Mouse (Mus musculus): Measurements from ENCODE around the gene 4922502D21Rik. TPM values are rescaled to one million over a fixed set of nuclear protein-coding genes. Genes with fewer than 3 reads are reported as not detected.
A peak's percentile ranks its signal among the peaks of the same experiment; 100 is the strongest.

The 4922502D21Rik gene
- polyA plus RNA-seq (2015; fragmentation: Nextera tagmentation; extraction: Ambion mirVana), result not detected in 2 replicates

DNA sequence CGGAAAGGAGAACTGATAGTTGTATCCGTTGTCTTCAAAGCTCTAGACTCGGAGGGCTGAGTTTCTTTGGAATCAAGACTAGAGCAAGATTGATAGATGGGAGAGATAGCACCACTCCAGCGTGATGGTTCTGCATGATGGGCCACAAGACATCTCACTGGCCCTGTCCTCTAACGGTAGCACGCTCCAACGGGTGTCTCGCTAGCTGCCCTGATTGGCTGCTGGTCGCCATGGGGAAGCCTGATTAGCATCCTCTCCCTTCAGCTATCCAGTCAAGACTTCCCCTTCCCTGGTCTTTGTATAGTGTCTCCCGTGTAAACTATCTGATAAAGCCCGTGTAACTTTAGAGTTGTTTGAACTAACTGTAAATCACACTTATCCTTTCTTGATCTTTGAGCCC, at the start of gene 4922502D21Rik:
TSS of gene 4922502D21Rik (minus strand) at position 187 of the 400 bp plus-strand sequence.
- H3K27me3 ChIP-seq, result no peaks in the 10 kb centered on the region
- H3K4me3 ChIP-seq, result no peak within 1 kb of the TSS
- no peaks in the 10 kb centered on the region for H3K4me1 ChIP-seq
- H3K9ac ChIP-seq, result no peak within 1 kb of the TSS
- H3K4me2 ChIP-seq (replicated peaks), result no peak within 1 kb of the TSS
- no peaks in the 10 kb centered on the region for H3K36me3 ChIP-seq
- H3K27ac ChIP-seq, result no peak within 1 kb of the TSS
- no peak for ATAC-seq (ENCODE audit: low FRiP score, low read depth)
- no peaks in the 10 kb centered on the region for H3K9me3 ChIP-seq
- WGBS, result 62% methylated on average over 11 of the region's 11 CpGs

DNA sequence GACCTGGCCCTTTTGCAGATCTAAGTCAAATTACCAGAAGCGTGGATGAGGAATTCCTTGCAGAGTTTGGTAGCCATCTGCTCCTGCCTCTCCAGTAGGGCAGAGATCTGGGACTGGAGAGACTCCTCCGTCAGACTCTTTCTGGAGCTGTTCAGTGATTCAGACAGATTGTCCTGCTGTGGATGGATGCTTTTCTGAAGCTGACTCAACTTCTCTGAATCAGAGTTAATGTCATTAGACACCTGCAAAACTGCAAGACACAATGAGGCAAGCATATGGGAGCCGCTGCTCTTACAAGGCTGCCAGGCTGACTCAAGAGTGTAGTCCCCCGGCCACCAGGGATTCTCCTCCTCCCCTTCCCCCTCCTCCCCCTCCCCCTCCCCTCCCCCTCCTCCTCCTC, 48.9 kb upstream of the 4922502D21Rik start:
- no peak overlapping the region for H3K4me2 ChIP-seq (replicated peaks)
- H3K4me3 ChIP-seq, result no peak overlapping the region
- H3K27me3 ChIP-seq, result no peaks in the 10 kb centered on the region
- WGBS, result 64% methylated on average over 4 of the region's 4 CpGs
- no peaks in the 10 kb centered on the region for H3K36me3 ChIP-seq
- ATAC-seq (ENCODE audit: low FRiP score, low read depth), result no peak
- H3K9ac ChIP-seq, result no peak overlapping the region
- H3K4me1 ChIP-seq, result no peaks in the 10 kb centered on the region
- no peaks in the 10 kb centered on the region; the same call in 1 of the 2 replicates for H3K9me3 ChIP-seq
- H3K27ac ChIP-seq, result no peak overlapping the region

DNA sequence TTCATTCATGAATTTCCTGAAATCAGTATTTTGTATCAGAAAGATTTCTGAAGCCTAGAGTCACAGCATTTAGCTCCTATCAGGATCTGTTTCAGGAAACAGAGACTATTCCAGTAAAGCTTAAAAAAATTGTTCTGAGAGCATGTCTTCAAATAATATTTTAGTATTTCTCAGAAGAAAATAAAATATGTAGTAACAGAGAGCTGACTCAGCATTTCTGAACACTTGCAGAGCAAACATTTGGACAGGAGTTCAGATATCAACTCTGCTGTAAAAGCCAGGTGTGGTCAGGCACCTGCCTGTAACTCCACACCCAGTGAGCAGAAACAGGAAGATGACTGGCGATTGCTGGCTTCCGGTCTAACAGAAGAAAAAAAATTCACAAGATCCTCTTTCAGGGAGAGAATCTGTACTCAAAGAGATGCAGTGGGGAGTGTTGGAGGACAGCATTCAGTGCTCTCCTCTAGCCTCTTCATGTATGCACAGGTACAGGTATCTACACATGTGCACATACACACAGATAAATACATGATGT, 43.4 kb upstream of the 4922502D21Rik start:
- no peak overlapping the region for H3K4me3 ChIP-seq
- 81% methylated on average over 2 of the region's 2 CpGs for WGBS

DNA sequence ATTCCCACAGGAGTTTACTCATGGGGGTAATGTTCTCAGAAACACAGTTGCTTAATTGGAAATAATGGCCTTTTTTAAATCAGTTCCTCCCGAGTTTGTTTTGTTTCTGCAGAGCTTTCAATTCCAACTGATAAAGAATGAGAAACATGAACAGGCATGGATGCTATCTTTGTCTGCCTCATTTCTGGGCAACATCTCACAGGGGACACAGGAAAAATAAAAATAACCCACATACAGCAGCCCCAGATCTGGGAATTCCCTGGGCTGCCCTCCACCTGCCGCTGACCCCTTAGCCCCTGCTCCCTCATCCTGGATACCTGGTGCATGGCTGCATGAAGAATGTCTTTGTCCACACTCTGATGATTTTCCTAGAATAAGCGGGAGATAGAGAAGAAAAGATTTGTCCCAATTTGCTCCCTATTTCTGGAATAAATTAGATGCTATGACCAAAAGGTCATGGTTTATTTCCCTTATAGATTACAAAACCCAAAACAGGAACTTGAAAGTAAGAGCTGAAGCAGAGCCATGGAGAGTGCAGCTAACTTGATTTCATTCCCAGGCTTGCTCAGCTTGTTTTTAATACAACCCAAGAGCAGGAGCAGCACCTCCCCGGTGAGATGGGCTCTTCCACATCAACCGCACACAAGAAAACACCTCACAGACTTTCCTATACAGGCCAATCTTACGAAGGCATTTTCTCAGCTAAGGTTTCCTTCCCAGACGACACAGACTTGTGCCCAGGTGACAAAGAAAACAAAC, 38.0 kb upstream of the 4922502D21Rik start:
- no peak overlapping the region for H3K27ac ChIP-seq

More for the DNA sequence above, 43.4 kb upstream of the 4922502D21Rik start:
- no peaks in the 10 kb centered on the region for H3K4me1 ChIP-seq
- H3K9me3 ChIP-seq, result no peaks in the 10 kb centered on the region; the same call in 1 of the 2 replicates
- H3K27me3 ChIP-seq, result no peaks in the 10 kb centered on the region
- no peak for ATAC-seq (ENCODE audit: low FRiP score, low read depth)
- H3K9ac ChIP-seq, result no peak overlapping the region
- H3K4me2 ChIP-seq (replicated peaks), result no peak overlapping the region
- no peak overlapping the region for H3K27ac ChIP-seq
- no peaks in the 10 kb centered on the region for H3K36me3 ChIP-seq

DNA sequence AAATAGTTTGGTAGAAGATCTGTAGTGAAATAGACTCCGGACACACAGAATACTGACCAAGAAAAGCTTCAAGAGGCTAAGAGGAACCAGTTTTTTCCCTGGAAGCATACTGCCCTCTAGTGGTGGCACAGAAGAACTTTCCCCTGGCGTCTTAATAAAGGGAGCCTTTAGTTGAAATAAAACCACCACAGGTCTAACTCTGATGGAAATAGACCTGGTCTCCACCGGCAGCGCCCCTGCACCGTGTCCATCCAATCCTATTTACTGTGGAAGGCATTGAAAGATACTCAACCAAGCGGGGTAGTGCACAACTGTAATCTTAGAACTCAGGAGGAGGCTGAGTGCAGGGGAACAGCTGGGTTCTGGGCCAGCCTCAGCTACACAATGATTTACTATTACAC, 34.4 kb upstream of the 4922502D21Rik start:
- WGBS, result 20% methylated on average over 6 of the region's 6 CpGs
- H3K4me2 ChIP-seq (replicated peaks), result no peak overlapping the region
- peak; percentile 40; the same call in 1 of the 2 replicates for ATAC-seq (ENCODE audit: low FRiP score, low read depth)

More for the DNA sequence above, 38.0 kb upstream of the 4922502D21Rik start:
- WGBS, result 67% methylated on average over 7 of the region's 7 CpGs
- Histone ChIP-seq H3K9me3 (no peaks in the 10 kb centered on the region), H3K36me3 (no peaks in the 10 kb centered on the region), H3K27me3 (no peaks in the 10 kb centered on the region), H3K9ac (no peak overlapping the region), H3K4me3 (no peak overlapping the region), H3K4me2 (replicated peaks) (no peak overlapping the region), H3K4me1 (no peaks in the 10 kb centered on the region)
- ATAC-seq (ENCODE audit: low FRiP score, low read depth), result no peak

DNA sequence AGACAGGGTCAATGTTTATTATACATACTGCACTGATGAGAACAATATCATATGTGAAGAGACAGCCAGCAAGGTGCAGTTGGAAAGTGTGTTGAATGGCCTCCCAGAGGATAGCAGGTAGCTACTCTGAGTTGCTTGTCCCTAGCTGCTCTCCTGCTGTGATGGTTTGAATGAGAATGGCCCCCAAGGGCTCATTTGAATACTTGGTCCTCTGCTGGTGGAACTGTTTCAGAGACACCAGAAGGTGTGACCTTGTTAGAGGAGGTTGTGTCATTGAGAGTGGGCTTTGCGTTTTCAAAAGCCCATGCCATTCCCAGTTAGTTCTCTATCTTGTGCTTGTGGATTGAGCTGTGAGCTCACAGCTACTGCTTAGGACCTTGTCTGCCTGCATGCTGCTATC, 32.3 kb upstream of the 4922502D21Rik start:
- H3K9ac ChIP-seq, result no peak overlapping the region
- H3K27ac ChIP-seq, result no peak overlapping the region
- no peaks in the 10 kb centered on the region for H3K9me3 ChIP-seq
- H3K4me2 ChIP-seq (replicated peaks), result no peak overlapping the region
- no peak for ATAC-seq (ENCODE audit: low FRiP score, low read depth)
- H3K27me3 ChIP-seq, result no peaks in the 10 kb centered on the region
- no peaks in the 10 kb centered on the region for H3K36me3 ChIP-seq
- WGBS, result 29% methylated on average over 1 of the region's 1 CpGs
- no peak overlapping the region for H3K4me3 ChIP-seq
- no peaks in the 10 kb centered on the region for H3K4me1 ChIP-seq

More for the DNA sequence above, 34.4 kb upstream of the 4922502D21Rik start:
- Histone ChIP-seq H3K36me3 (no peaks in the 10 kb centered on the region), H3K4me1 (no peaks in the 10 kb centered on the region), H3K4me3 (no peak overlapping the region), H3K9me3 (no peaks in the 10 kb centered on the region), H3K27me3 (no peaks in the 10 kb centered on the region), H3K27ac (no peak overlapping the region), H3K9ac (no peak overlapping the region)

DNA sequence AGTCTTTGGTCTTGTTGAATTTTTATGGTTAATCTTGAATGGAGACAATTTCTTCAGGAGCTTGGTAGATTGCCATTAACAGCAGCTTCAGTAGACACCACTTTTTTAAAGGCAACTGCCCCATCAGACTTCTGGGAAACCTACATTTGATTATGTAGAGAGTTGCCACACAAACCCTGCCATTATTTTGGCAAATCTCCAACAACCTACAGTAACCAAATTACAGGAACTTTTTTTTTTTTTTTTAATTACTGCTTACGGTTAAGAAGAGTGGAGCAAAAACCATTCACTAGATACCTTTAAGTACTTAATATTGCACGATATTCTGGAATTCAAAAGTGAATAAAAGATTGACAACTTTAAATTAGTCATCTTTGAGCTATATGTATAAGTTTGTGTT, 27.9 kb upstream of the 4922502D21Rik start:
- no peak overlapping the region for H3K4me2 ChIP-seq (replicated peaks)
- H3K27me3 ChIP-seq, result no peaks in the 10 kb centered on the region
- no peak overlapping the region for H3K4me3 ChIP-seq
- 87% methylated on average over 2 of the region's 2 CpGs for WGBS
- H3K9ac ChIP-seq, result no peak overlapping the region
- H3K9me3 ChIP-seq, result no peaks in the 10 kb centered on the region
- no peak overlapping the region for H3K27ac ChIP-seq
- no peak for ATAC-seq (ENCODE audit: low FRiP score, low read depth)
- H3K36me3 ChIP-seq, result no peaks in the 10 kb centered on the region
- H3K4me1 ChIP-seq, result no peaks in the 10 kb centered on the region

DNA sequence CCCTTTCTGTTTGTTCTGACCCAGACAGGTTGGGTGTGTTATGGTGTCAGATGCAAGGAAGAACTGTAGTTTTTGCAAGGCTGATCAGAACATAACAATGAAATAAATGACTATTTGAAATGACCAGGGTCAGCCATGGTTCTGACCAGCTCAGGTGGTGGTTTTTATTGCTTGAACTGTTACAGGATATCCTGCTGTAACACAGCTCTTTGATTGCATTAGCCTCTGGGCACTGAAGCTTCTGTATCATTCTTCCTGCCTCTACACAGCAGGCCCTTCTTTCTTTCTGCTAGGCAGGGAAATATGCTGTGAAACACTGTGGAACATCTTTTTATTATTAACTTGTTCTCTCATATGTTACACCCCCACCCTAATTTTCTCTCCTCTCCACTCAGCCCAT, 24.8 kb upstream of the 4922502D21Rik start:
- Histone ChIP-seq H3K27ac (no peak overlapping the region), H3K4me3 (no peak overlapping the region), H3K9me3 (no peaks in the 10 kb centered on the region), H3K4me1 (no peaks in the 10 kb centered on the region), H3K9ac (no peak overlapping the region), H3K4me2 (replicated peaks) (no peak overlapping the region), H3K36me3 (no peaks in the 10 kb centered on the region), H3K27me3 (no peaks in the 10 kb centered on the region)
- no peak for ATAC-seq (ENCODE audit: low FRiP score, low read depth)

DNA sequence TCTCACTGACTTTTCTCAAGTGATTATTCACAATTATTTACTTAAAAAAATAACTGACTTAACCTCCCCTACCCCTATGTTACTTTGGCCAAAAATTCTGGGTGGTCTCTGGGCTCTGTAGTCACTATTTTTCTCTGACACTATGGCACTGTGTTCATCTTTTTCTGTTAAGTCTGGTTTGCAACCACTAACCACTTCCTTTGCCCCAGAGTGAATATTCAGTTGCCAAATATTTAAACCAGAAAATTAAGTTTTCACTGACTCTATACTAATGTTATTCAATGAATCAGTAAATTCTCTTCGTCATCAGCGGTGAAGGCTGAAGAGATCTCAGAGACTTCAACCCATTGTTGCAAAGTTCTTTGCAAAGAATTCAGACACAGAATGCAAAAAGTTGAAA, 24.2 kb upstream of the 4922502D21Rik start:
- no peak overlapping the region for H3K27ac ChIP-seq
- no peaks in the 10 kb centered on the region for H3K27me3 ChIP-seq
- WGBS, result 86% methylated on average over 2 of the region's 2 CpGs
- H3K36me3 ChIP-seq, result no peaks in the 10 kb centered on the region
- H3K9me3 ChIP-seq, result no peaks in the 10 kb centered on the region
- H3K4me1 ChIP-seq, result no peaks in the 10 kb centered on the region
- H3K4me3 ChIP-seq, result no peak overlapping the region
- H3K9ac ChIP-seq, result no peak overlapping the region
- no peak for ATAC-seq (ENCODE audit: low FRiP score, low read depth)
- no peak overlapping the region for H3K4me2 ChIP-seq (replicated peaks)

DNA sequence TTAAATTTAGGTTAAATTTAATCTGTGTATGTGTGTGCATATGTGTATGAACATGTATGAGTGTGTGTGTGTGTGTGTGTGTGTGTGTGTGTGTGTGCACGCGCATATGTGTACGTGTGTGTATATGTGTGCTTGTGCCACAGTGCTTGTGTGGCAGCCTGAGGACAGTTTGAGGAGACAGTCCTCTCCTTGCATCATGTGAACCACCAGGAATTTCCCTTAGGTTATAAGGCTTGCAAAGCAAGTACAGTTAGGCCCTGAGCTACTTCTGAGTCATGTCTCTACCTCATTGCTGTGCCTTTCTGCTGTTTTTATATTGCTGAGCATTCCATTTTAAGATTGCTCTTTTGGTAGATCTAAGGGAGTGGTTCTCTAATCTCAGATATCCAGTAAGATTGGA, 19.5 kb upstream of the 4922502D21Rik start:
- no peak for ATAC-seq (ENCODE audit: low FRiP score, low read depth)

DNA sequence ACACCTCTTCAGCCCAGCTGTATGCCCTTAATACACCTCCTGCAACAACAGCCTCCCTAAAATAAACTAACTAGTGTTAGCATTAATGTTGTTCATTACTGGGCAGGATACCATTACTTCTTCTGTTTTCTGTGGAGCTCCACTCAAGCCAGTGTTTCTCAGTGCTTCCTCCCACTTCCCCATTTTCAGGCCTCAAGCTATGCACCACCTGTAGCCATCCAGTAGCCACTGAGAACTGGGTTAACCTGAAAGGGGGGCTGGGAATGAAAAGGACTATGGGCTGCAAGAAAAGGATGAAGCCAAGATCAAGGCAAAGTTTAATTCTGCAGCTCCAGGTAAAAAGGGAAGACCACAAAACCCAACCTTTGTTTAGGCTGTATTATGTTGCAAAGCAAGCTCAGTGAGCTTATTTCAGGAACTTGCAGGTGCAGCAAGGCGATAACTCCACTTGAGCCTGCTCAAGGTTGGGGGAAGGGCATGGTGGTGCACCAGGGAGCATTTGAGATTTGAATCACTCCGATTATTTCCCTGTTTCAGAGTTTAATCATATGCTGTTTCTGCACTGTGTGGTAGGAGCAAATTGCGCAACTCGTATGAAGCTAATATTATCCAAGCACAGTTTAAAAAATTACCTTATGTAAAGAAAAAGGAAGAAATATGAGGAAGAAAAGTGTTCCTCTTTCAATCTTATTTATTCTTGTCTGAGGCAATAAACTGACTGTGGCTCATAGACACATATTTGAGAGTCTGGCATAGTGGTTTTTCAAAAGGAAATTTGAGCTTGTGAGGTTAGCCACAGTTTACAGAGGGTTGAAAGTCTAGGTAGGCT, 18.1 kb upstream of the 4922502D21Rik start:
- ATAC-seq (ENCODE audit: low FRiP score, low read depth), result no peak; the same call in 1 of the 2 replicates

More for the DNA sequence above, 19.5 kb upstream of the 4922502D21Rik start:
- Histone ChIP-seq H3K36me3 (no peaks in the 10 kb centered on the region), H3K4me2 (replicated peaks) (no peak overlapping the region), H3K4me1 (no peaks in the 10 kb centered on the region), H3K27ac (no peak overlapping the region), H3K27me3 (no peaks in the 10 kb centered on the region), H3K9ac (no peak overlapping the region), H3K4me3 (no peak overlapping the region), H3K9me3 (peaks cover 10% of the 10 kb centered on the region; the same call in 1 of the 2 replicates)
- 86% methylated on average over 3 of the region's 3 CpGs for WGBS

DNA sequence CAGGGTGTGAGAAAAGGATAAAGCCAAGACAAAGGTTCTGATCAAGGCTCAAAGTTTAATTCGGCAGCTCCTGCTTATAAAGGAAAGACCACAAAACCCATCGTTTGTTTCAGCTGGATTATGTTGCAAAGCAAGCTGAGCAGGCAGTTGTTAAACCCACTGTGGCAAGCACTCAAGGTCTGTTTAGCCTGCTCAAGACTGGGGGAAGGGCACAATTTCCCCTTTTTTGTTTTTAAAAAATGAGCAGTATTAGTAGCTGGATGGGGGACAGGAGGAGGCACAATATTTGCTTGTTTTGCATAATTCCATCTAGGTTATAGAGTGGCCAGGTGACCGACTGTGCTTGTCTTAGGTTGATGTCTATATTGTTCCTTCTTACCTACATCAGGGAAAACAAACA, 12.8 kb upstream of the 4922502D21Rik start:
- no peak overlapping the region for H3K27ac ChIP-seq
- H3K4me3 ChIP-seq, result no peak overlapping the region
- no peak overlapping the region for H3K4me2 ChIP-seq (replicated peaks)
- H3K9me3 ChIP-seq, result peaks cover 10% of the 10 kb centered on the region; the same call in 1 of the 2 replicates
- no peak for ATAC-seq (ENCODE audit: low FRiP score, low read depth)
- H3K9ac ChIP-seq, result no peak overlapping the region
- no peaks in the 10 kb centered on the region for H3K4me1 ChIP-seq
- no peaks in the 10 kb centered on the region for H3K27me3 ChIP-seq
- no peaks in the 10 kb centered on the region for H3K36me3 ChIP-seq
- WGBS, result 74% methylated on average over 3 of the region's 3 CpGs

More for the DNA sequence above, 18.1 kb upstream of the 4922502D21Rik start:
- H3K4me2 ChIP-seq (replicated peaks), result no peak overlapping the region
- H3K9ac ChIP-seq, result no peak overlapping the region
- H3K4me3 ChIP-seq, result no peak overlapping the region
- H3K36me3 ChIP-seq, result no peaks in the 10 kb centered on the region
- H3K4me1 ChIP-seq, result no peaks in the 10 kb centered on the region
- no peak overlapping the region for H3K27ac ChIP-seq
- WGBS, result 52% methylated on average over 4 of the region's 4 CpGs
- H3K9me3 ChIP-seq, result peaks cover 10% of the 10 kb centered on the region; the same call in 1 of the 2 replicates
- H3K27me3 ChIP-seq, result no peaks in the 10 kb centered on the region

Measured in limb, embryonic 13.5 days (tissue).